Mouse (Mus musculus) cortical plate, adult 2 months (tissue): ENCODE data around the gene Mettl7b. TPM values are rescaled to one million over a fixed set of nuclear protein-coding genes. Genes with fewer than 3 reads are reported as not detected.
"Not testable (repeated sequence)": the region's sequence is repeated elsewhere in the genome, so short reads cannot be mapped to it uniquely, and the experiment has no call there.

ENCODE experiments used
- H3K27ac ChIP-seq: fragments of 200-500 bp; 2 replicates; pipeline ENCODE4 v1.5.1; 2012; ENCODE audit warnings: low read length, control low read depth, inconsistent platforms; ENCODE audit not compliant: insufficient read depth
- H3K4me1 ChIP-seq: fragments of 200-500 bp; 2 replicates; pipeline ENCODE4 v1.6.1; 2011; ENCODE audit warnings: low read length; ENCODE audit not compliant: control insufficient read depth, insufficient read depth
- H3K4me3 ChIP-seq: fragments of 200-500 bp; 2 replicates; pipeline ENCODE4 v1.5.1; 2011; ENCODE audit warnings: mild to moderate bottlenecking, low read length, control low read depth; ENCODE audit not compliant: insufficient read depth
- CTCF ChIP-seq: fragments of 200-500 bp; IDR thresholded peaks from 2 replicates; pipeline ENCODE4 v1.5.1; 2011; ENCODE audit warnings: mild to moderate bottlenecking, control low read depth, low read length; ENCODE audit not compliant: insufficient read depth; ENCODE audit errors: extremely low read depth
- POLR2A ChIP-seq: fragments of 200-500 bp; IDR thresholded peaks from 2 replicates; pipeline ENCODE4 v1.6.1; 2011; ENCODE audit warnings: mild to moderate bottlenecking, low read length, control low read depth; ENCODE audit not compliant: insufficient read depth; ENCODE audit errors: extremely low read depth
- polyA plus RNA-seq: library from polyadenylated mRNA; depleted of rRNA; stranded (reverse); fragments of >200 nt; gene quantifications from 2 replicates; pipeline ENCODE4 v1.2.3, GENCODE M21; 2012; rRNA removed

The Mettl7b gene
- polyA plus RNA-seq: not detected in 2 replicates

GRCm38 (mm10) chr10:128960590-128961584, at the start of gene Mettl7b:
Gene Mettl7b, minus strand, starts transcription at chr10:128960988.
- TF ChIP-seq CTCF (no peak), POLR2A (no peak)
- no peak within 1 kb of the TSS for H3K27ac ChIP-seq
- H3K4me1 ChIP-seq: no peaks in the 10 kb centered on the region
- no peak within 1 kb of the TSS for H3K4me3 ChIP-seq

- no peak within 1 kb of the TSS for H3K27ac ChIP-seq
- H3K4me3 ChIP-seq: no peak within 1 kb of the TSS
- H3K4me1 ChIP-seq: no peaks in the 10 kb centered on the region
- no peak for TF ChIP-seq CTCF
Observed at GRCm38 (mm10) chr10:129010288-129010841, 49.6 kb upstream of the Mettl7b start, which contains the start of gene Olfr763. Gene Olfr763, plus strand, starts transcription at chr10:129010791.

- no peak for TF ChIP-seq POLR2A
- no peak for TF ChIP-seq CTCF
- no peak overlapping the region for H3K27ac ChIP-seq
- no peak overlapping the region for H3K4me3 ChIP-seq
- H3K4me1 ChIP-seq: no peaks in the 10 kb centered on the region
Observed at GRCm38 (mm10) chr10:129004032-129004920, 43.5 kb upstream of the Mettl7b start.

DNA sequence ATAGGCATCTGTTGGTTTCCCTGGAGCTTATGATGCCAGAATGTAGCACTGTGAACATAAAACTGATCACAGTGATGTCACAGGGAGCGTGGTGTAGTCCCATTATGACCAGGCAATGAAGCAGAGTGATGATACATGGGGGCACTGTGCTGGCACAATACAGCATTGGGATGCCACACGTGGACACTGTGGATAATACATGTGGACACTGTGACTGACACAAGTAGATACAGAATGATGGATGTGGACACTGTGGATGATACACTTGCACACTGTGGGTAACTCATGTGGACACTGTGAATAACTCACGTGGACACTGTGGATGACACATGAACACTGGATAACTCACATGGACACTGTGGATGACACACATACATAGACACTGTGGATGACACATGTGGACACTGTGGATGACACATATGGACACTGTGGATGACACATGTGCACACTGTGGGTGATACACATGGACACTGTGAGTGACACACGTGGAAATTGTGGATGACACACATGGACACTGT, 35.8 kb upstream of the Mettl7b start:
- no peak for TF ChIP-seq POLR2A
- no peak for TF ChIP-seq CTCF

GRCm38 (mm10) chr10:128995796-128996195, 35.0 kb upstream of the Mettl7b start:
- Histone ChIP-seq H3K4me3 (no peak overlapping the region), H3K27ac (no peak overlapping the region), H3K4me1 (no peaks in the 10 kb centered on the region)
- TF ChIP-seq POLR2A (no peak), CTCF (no peak)

More for the DNA sequence above, 35.8 kb upstream of the Mettl7b start:
- Histone ChIP-seq H3K27ac (no peak overlapping the region), H3K4me3 (no peak overlapping the region), H3K4me1 (no peaks in the 10 kb centered on the region)

GRCm38 (mm10) chr10:128990994-128991393, 30.2 kb upstream of the Mettl7b start:
- Histone ChIP-seq H3K27ac (no peak overlapping the region), H3K4me3 (no peak overlapping the region), H3K4me1 (no peaks in the 10 kb centered on the region)
- no peak for TF ChIP-seq POLR2A
- TF ChIP-seq CTCF: no peak

DNA sequence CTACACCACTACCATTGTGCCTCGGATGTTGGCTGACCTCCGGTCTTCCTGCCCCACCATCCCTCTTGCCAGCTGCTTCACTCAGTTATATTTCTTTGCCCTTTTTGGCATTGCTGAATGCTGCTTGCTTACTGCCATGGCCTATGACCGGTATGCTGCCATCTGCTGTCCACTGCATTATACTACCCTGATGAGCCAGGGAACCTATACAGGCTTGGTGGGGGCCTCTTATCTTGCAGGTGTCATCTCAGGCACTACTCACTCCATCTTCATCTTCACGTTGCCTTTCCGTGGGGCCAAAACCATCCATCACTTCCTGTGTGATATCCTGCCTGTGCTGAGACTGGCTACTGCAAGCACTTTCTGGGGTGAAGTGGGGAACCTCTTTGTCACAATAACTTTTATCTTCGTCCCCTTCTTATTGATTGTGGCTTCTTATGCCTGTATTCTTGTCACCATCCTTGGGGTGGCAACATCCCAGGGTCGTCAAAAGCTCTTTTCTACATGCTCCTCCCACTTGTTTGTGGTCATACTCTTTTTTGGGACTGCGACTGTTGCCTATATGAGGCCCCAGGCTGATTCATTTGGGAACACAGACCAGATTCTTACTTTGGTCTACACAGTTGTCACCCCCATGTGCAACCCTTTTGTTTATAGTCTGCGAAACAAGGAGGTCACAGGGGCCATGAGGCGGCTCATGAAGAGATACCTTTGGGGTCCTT, 29.5 kb upstream of the Mettl7b start:
- not testable (repeated sequence) for H3K4me1 ChIP-seq, H3K27ac ChIP-seq, H3K4me3 ChIP-seq

- H3K4me3 ChIP-seq, H3K27ac ChIP-seq, H3K4me1 ChIP-seq: not testable (repeated sequence)
Observed at GRCm38 (mm10) chr10:128989131-128989530, 28.3 kb upstream of the Mettl7b start, which contains the start of gene Olfr9. Gene Olfr9, plus strand, starts transcription at chr10:128989431.
